Mouse (Mus musculus) testis, postnatal 14 days (tissue): ENCODE data around the gene Robo4.
A peak's percentile ranks its signal among the peaks of the same experiment; 100 is the strongest.

Experiments used
- DNase-seq: peaks from one replicate; pipeline ENCODE4 v3.0.0; 2021; ENCODE audit warnings: low spot score

Robo4 gene

DNA sequence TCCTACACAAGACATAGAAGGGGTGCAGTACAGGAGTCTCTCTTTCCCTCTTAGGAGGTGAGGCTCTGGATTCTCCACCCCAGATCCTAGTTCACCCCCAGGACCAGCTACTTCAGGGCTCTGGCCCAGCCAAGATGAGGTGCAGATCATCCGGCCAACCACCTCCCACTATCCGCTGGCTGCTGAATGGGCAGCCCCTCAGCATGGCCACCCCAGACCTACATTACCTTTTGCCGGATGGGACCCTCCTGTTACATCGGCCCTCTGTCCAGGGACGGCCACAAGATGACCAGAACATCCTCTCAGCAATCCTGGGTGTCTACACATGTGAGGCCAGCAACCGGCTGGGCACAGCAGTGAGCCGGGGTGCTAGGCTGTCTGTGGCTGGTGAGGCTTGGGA lies 804 bp downstream of the Robo4 start:
- DNase-seq, result no peak

DNA sequence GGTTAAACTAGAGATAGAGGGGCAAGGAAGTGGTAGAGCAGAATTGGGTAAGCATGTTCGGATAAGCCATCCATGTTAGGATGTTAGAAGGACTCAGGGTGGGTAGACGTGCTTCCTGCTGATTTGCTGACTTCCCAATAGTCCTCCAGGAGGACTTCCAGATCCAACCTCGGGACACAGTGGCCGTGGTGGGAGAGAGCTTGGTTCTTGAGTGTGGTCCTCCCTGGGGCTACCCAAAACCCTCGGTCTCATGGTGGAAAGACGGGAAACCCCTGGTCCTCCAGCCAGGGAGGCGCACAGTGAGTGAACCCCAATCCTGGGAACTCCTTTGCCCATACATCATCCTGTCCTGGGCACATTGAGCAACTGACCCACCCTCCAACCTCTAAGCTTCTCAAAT lies 1.3 kb downstream of the Robo4 start:
- DNase-seq, result no peak

DNA sequence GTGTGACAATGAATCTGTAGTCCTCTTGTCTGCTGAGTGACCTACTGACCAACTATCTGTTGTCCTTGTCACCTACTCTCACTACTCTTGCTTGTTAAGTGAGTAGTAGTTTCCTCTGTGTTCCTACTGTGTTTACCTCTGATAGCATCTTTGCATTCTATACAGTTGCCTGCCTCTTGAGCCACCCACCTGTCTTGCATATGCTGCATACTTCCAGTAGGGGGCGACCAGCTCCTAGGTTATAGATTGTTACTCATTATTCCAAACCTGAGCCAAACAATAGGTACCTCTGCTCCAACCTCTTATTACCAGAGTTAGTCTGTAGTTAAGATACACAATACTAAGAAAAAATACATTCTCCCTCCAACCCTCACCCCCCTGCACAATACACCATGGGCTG lies 4.7 kb downstream of the Robo4 start:
- DNase-seq, result no peak

DNA sequence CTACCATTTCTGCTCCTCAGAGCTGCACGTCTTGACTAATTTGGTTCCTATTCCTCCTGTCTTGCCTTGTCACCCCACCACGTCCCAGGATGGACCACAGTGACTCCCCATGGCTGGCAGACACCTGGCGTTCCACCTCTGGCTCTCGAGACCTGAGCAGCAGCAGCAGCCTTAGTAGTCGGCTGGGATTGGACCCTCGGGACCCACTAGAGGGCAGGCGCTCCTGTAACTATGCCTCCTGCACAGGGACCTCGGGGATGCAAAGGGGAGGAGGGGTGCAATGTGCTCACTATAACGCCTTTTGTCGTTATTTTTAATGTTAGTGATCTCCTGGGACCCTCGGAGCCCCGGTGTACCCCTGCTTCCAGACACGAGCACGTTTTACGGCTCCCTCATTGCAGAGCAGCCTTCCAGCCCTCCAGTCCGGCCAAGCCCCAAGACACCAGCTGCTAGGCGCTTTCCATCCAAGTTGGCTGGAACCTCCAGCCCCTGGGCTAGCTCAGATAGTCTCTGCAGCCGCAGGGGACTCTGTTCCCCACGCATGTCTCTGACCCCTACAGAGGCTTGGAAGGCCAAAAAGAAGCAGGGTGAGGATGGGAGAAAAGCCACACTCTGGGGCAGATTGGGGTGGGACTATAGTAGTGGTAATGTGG lies 6.3 kb downstream of the Robo4 start:
- DNase-seq, result no peak

DNA sequence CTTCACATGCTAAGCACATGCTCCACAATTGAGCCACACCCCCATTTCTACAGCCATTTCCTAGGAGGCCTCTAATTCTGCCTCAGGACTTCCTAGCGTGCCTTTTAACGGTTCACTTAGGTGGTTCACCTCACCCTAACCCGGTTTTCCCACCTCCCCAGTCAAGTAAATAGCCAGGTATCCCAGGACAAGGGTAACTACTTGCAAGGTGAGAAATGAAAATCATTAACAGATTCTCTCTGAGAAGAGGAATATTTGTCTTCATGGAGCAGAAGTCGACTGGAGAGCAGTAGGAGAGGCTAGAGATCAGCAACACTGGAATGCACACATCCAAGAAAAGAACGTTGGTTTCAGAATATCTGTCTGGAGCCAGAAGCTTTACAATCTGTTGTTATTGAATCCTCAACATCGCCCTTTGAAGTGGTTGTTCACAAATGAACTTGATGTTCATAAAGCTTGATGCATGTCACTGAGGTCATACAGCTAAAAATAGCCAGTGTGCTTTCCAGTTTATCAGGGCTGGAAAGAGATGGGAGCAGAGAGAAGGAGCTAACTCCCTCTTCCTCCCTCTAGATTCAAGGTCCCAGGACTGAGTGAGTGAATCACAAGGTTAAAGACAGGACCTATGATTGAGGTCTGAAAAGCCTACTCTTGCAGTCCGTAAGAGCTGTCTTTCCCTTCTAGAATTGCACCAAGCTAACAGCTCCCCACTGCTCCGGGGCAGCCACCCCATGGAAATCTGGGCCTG lies 8.2 kb downstream of the Robo4 start:
- no peak for DNase-seq

DNA sequence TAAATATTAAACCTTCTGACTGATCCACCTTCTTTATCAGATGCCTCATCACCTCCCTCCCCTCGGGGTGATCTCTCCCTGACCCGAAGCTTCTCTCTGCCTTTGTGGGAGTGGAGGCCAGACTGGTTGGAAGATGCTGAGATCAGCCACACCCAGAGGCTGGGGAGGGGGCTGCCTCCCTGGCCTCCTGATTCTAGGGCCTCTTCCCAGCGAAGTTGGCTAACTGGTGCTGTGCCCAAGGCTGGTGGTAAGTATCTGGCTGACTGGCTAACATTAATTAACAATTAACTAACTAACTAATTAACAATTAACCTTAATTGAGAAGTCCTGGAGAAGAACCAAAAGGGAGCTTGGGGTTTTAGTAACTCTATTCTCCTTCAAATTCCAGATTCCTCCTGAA lies 11.3 kb downstream of the Robo4 start:
- no peak for DNase-seq

DNA sequence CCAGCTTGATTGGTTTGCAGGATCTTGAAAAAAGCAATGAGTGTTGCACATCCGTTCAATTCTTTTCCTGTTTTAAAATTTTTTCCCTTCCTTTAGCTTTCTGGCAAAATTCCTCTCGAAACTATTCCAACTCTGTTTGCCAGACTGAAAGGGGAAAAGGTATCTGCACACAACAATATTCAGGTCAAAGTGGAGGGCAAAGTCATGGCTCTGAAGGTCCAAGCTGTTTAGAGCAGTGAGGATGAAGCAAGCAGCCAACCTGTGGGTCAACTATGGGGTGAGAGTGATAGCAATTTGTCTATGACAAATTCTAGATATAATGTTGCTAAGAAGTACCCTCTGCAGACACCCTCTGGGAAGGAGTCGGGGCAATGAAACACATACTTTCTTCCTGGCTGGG lies 13.0 kb downstream of the Robo4 start:
- DNase-seq, result no peak

DNA sequence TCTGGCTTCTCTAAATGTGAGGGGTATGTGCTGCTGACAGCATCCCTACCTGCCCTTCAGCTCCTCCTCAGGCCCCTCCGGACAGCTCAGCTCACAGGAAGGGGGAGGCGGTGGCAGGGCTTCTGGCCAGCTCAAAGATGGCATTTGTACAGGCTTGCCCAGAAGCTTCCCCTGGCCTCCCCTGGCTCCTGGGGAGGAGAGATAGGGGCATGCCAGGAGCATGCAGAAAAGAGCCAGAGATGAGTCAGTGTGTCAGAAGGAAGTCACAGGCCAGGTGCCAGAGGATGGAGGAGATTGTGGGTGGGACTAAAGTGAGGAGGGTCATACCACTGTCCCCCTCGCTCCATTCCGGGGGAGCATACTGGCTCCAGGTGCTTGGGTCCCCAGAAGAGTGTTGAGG lies 17.1 kb downstream of the Robo4 start:
- DNase-seq, result no peak

DNA sequence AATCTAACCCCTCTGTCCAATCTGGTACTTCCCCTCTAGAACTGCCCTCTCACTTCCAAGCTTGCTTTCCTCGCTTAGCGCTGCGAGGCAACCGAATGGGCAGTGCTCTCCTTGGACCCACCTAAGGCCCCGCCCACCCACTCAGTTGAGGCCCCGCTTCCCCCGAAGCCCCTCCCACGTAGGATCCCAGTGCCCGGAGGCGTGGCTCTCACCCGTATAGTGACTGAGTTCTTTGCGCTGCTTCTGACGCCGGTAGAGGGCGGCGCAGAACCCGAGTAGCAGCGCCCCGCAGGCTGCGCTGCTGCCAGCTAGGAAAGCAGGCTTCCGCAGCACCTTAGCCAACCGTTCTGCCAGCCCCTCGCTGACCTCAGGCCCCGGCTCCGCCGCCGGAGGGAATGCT lies 19.0 kb downstream of the Robo4 start:
- peak; percentile 83 for DNase-seq

DNA sequence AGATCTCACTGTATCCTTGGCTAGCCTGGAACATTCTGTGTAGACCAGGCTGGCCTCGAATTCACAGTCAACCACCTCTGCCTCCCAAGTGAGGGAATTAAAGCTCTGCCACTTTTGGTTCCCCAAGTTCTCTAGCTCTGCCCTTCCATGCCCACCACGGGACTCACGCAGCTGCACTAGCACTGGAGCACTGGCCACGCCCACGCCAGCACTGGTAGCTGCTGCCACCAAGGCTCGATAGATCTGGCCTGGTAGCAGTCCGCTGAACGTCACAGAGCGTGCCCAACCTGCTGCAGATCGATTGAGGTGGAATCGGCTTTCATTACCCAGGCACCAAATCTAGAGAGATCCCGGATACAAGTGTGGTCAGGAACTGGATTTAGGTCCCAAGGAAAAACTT lies 19.5 kb downstream of the Robo4 start:
- no peak for DNase-seq

DNA sequence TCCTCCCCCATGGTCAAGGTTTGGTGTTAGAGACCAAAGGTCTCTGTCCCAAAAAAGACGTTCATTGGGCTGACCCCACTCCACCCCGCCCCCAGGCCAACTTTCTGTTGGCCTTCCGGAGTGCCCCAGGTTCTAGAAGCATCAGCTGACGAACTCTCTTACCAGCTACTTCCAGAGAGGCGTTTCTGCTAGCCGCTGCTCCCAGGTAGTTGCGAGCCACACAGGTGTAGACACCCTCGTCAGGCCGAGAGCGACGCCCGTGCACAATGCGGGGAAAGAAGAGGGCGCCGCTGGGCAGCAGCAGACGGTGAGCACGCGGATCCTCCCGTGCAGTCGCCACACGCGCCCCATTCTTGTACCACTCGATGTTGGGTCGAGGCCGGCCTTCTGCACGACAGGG lies 27.6 kb downstream of the Robo4 start:
- no peak for DNase-seq

DNA sequence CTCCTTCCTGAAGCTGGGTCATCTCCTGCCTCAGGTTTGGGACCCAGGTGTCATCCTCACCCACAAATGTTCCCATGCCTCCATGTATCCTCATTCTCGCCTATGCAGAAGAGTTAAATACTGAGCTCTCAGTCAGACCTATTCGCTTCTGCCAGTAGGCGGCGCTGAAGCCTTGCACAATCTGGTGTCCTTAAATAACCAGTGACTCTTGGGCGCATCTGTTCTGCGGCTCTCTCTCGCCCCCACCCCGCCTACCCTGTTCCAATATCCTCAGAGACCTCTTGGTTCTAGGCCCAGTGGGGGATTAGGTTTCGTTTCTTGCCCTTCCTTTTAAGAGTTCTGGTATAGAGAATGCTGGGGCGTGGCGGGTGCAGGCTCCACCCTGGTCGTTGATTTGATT lies 28.9 kb downstream of the Robo4 start:
- DNase-seq, result peak; percentile 78

DNA sequence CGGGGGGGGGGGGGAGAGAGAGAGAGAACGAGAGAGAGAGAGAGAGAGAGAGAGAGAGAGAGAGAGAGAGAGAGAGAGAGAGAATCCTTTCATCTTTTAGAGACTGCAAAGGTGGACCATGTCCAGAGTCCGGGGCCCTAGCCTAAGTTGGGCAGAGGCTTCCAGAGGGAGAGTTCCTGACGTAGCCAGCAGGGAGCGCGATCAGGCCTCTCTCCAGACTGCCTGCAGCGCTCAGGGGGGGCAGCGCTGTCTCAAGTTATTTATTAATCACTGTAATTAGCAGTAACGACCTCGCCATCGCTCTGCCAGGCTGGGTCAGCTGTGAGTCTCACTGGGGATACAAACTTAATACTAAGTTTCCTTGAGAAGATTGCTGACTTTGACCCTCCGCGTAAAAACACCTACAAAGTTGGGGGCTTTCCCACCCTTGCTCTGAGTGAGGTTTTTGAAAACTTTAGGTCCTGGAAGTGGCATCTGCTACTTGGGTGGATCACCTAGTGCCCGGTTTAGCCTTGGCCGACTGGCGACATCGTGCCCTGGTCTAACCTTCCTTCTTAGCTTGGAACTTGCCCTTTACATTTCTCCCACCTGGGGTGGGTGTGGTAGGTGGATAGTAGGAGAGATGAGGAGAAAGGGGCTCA lies 30.4 kb downstream of the Robo4 start:
- DNase-seq, result no peak

DNA sequence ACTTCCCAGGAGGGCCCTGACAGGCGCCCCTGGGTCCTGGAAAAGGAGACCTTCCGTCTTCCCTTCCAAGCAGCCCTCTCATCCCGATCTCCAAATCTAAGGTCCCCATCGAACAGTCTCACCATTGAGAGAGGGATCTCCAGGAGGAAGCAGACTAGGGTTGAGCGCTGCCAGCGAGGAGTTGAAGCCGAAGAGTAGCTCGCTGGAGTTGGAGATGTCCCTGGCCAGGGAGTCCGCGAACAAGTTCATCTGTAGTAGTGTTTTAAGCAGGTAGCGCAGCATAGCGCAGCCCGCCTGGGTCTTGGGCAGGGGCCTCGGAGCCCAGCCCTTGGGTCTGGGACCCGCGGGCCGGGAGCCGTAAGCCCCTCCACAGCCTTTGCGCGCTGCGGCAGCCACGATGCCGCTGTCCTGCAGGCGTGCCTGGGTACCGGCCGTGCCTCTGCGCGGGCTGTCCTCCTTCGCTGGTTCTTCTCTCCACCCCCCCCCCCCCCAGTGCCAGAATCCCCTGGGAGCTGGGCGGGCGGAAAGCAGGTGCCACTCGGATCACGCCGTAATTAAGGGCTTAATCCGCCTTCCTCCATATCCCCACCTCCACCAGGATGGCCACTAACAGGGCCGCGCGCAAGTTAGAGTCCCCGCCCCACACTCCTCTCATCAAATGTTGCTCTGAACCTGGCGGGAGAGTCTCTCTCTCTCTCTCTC lies 31.2 kb downstream of the Robo4 start, which contains the start of gene Robo3:
Gene Robo3 (minus strand): TSS at position 527 of the 702 bp plus-strand sequence.
- no peak for DNase-seq

DNA sequence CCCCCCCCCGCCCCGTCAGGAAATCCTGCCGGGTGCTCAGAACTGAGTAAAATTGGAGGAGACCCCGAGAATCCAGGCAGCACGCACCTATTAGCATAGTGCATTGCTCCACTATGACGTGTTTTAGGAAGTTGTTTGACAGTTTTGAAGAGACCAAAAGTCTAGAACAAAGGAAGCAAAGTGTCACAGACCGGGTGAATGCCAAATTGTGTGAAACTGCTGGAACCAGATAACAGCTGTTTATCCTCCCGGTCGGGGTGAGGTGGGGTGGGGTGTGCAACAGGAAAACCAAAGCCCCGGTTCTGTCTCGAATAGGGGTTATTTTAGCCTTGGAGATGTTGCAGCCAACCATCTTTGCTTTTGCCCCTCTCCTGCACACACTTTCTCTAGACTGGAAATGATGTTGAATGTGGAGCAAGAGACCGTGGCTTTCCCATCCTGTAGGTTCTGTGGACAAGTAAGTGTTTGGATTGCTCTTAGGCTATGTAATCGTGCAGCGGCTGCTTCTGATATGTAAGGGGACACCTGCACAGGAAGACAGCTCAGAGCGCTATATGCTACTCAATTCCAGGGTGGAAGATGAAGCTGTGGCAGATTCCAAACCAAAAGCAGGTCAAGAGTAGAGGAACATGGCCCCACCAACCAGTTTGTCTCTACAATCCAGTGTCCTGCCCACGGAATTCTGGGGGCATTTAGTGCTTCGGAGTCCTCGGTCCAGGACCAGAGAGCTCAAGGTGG lies 32.3 kb downstream of the Robo4 start:
- no peak for DNase-seq

DNA sequence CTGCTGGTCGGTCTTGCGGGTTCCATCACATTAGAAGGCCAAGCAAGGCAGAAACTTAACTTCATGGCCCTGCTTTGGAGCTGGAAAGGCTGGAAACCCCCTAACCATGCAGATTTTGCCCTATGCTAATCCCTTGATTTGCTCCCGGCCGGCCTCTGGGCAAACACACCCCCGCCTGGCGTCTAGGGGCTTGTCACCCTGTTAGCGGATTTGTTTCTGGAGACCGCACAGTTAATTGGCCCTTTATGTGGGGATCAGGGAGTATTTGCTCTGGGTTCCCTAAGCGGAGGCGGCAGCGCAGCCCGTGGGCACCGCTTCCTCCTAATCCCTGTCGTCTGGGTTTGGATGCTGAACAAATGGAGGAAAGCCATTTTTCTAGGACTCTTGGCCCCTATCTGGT lies 33.2 kb downstream of the Robo4 start:
- DNase-seq, result no peak

DNA sequence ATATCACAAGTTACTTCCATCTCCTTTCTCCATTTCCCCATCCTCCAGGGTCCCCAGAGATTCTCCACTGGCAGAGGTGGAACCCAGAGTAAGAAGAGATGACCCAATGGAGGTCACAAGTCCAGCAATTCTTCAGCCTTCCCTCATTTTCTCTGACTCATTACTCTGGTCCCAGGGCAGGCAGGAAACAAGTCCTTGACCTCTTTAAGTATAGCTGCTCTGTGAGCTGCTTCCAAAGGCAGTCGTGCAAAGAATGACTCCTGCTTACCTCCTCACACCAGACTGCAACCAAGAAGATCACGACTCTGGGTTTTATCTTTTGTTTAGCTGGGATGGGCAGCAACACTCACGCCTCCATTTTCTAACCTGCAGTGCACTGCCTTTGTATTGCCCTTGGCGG lies 33.9 kb downstream of the Robo4 start:
- DNase-seq, result no peak

DNA sequence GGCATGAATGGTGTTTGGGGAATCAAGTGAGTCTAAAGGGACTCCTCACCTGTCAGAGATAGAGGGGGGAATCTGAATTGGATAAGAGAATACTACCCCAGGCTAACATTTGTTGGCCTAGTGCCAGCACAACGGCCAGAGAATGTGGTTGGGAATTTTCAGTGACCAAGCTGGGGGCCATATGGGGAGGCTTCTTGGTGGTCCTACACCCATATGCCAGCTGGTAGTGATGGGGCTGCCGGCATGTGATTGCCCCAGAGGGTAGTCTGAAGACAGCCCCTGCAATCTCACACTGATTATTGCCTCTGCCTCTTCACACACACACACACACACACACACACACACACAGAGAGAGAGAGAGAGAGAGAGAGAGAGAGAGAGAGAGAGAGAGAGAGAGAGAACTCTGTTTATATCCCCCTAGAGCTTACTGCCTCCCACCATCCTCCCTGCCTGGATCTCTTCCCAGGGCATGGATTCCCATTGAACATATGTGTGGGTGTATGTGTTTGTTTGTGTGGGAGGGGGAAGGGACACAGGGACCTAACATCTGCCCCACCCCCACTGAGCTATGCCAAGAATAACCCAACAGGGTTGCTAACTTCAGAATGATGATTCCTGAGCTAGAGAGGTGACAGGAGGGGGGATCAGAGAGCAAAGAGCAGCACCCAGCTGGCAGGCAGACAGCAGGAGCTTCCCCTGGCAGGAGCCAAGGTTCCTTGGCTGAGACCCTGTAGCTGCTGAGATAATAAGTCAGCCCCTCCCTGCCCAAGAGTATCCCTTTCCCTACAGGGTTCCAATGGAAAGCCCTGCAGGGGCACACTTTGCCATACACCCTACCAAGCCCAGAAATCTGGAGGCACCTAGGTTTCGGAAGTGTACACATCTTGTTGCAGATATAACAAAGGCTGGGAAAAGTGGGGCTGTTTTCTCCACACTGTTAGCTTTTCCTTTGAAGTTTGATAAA lies 36.4 kb downstream of the Robo4 start:
- DNase-seq, result no peak

DNA sequence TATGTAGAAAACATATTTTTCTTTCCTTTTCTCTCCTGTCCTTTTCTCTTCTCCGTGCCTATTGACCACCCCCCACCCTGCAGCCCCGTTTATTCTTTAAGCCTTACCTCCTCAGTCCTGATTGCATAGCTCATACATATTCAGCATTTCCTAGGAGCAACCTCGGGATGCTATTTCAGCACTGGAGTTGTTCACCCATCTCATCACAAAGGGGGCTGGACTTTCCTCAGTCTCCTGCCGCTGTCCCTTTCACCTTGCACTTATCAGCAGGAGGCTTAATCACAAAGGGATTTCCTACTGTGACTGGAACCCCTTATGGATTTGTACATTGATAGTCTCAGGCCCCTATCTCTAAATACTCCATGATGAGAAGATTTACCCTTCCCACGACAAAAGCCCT lies 50.7 kb downstream of the Robo4 start:
- DNase-seq, result no peak

DNA sequence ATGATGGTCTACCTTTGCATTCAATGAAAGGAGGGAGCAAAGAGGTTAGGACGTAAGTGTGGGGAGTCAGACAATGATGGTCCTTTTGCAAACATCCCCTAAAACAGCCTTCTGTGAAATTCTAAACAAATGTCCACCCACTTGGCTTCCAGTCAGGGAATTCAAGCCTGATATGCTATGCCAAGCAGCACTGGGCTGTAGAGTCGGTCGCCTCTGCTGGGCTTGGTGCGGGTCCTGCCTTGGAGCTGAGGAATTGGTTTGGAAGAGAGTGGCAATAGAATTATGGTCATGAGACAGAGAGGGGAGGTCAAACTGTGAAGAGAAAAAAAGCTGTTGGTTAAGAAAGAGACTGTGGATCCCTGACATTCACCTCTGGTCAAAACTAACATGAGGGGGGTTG lies 51.6 kb downstream of the Robo4 start:
- no peak for DNase-seq

DNA sequence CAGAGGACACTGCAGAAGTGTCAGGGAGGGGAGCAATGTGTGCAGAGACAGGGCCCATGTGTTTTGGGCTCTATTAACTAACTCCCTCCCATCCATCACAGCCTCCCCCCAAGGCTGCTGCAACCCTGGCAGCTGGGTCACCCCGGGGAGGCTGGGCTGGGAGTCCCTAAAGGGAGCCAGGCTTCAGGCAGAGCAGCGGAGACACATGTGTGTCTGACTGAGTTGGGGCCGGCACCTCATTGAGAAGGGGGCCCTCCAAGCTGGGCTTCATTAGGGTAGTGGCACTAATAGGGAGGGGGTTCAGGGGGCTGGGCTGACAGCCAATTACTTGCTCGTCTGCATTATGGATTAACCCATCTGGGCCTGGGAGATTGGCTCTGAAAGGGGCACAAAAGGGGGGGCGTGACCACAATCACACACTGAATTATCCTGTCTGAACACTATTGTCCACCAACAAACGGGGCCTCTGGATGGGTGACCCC lies 52.4 kb downstream of the Robo4 start:
- no peak for DNase-seq
